Mouse (Mus musculus): ENCODE results near the gene Slc1a4. TPM values are rescaled to one million over a fixed set of nuclear protein-coding genes. Genes with fewer than 3 reads are reported as not detected.
A peak's percentile ranks its signal among the peaks of the same experiment; 100 is the strongest.

Gene Slc1a4
- polyA plus RNA-seq, 1 experiment, result 0.85 TPM

- Histone ChIP-seq H3K4me3 (ENCODE audit: extremely low read depth, insufficient read depth, insufficient read length) (no peak overlapping the region), H3K4me1 (ENCODE audit: control insufficient read depth, insufficient read depth, insufficient read length) (no peaks in the 10 kb centered on the region), H3K27ac (ENCODE audit: insufficient read depth, low read length) (no peak overlapping the region), H3K36me3 (ENCODE audit: control insufficient read depth, insufficient read depth, low read length) (no peaks in the 10 kb centered on the region), H3K27me3 (ENCODE audit: control insufficient read depth, insufficient read depth, low read length) (no peaks in the 10 kb centered on the region)
- WGBS, result 88% methylated on average over 8 of the region's 8 CpGs
- DNase-seq (ENCODE audit: low read depth in 1 of 2, low spot score in 2 of 2), result no peak
- TF ChIP-seq CTCF (IDR thresholded peaks at IDR 0.05; ENCODE audit: extremely low read depth, insufficient read depth, insufficient read length, insufficient replicate concordance) (no peak), POLR2A (IDR thresholded peaks at IDR 0.05; ENCODE audit: low read depth, low read length) (no peak)
Measured at GRCm38 (mm10) chr11:20313576-20313975, 18.9 kb downstream of the Slc1a4 start.

GRCm38 (mm10) chr11:20309044-20309443, 23.5 kb downstream of the Slc1a4 start:
- TF ChIP-seq POLR2A (IDR thresholded peaks at IDR 0.05; ENCODE audit: low read depth, low read length), result no peak
- no peak for TF ChIP-seq CTCF (IDR thresholded peaks at IDR 0.05; ENCODE audit: extremely low read depth, insufficient read depth, insufficient read length, insufficient replicate concordance)
- WGBS, result 88% methylated on average over 5 of the region's 5 CpGs
- Histone ChIP-seq H3K36me3 (ENCODE audit: control insufficient read depth, insufficient read depth, low read length) (no peaks in the 10 kb centered on the region), H3K4me3 (ENCODE audit: extremely low read depth, insufficient read depth, insufficient read length) (no peak overlapping the region), H3K27me3 (ENCODE audit: control insufficient read depth, insufficient read depth, low read length) (no peaks in the 10 kb centered on the region), H3K27ac (ENCODE audit: insufficient read depth, low read length) (no peak overlapping the region), H3K4me1 (ENCODE audit: control insufficient read depth, insufficient read depth, insufficient read length) (no peaks in the 10 kb centered on the region)
- DNase-seq (ENCODE audit: low read depth in 1 of 2, low spot score in 2 of 2), result no peak

GRCm38 (mm10) chr11:20307409-20307808, 25.1 kb downstream of the Slc1a4 start:
- 94% methylated on average over 3 of the region's 3 CpGs for WGBS

GRCm38 (mm10) chr11:20305641-20306040, 26.9 kb downstream of the Slc1a4 start:
- Histone ChIP-seq H3K4me3 (ENCODE audit: extremely low read depth, insufficient read depth, insufficient read length) (no peak overlapping the region), H3K27me3 (ENCODE audit: control insufficient read depth, insufficient read depth, low read length) (no peaks in the 10 kb centered on the region), H3K36me3 (ENCODE audit: control insufficient read depth, insufficient read depth, low read length) (no peaks in the 10 kb centered on the region), H3K4me1 (ENCODE audit: control insufficient read depth, insufficient read depth, insufficient read length) (no peaks in the 10 kb centered on the region), H3K27ac (ENCODE audit: insufficient read depth, low read length) (no peak overlapping the region)
- TF ChIP-seq CTCF (IDR thresholded peaks at IDR 0.05; ENCODE audit: extremely low read depth, insufficient read depth, insufficient read length, insufficient replicate concordance) (no peak), POLR2A (IDR thresholded peaks at IDR 0.05; ENCODE audit: low read depth, low read length) (no peak)
- 83% methylated on average over 1 of the region's 1 CpGs for WGBS
- no peak for DNase-seq (ENCODE audit: low read depth in 1 of 2, low spot score in 2 of 2)

More at GRCm38 (mm10) chr11:20307409-20307808, 25.1 kb downstream of the Slc1a4 start:
- no peaks in the 10 kb centered on the region for H3K27me3 ChIP-seq (ENCODE audit: control insufficient read depth, insufficient read depth, low read length)
- DNase-seq (ENCODE audit: low read depth in 1 of 2, low spot score in 2 of 2), result no peak
- no peak overlapping the region for H3K27ac ChIP-seq (ENCODE audit: insufficient read depth, low read length)
- H3K36me3 ChIP-seq (ENCODE audit: control insufficient read depth, insufficient read depth, low read length), result no peaks in the 10 kb centered on the region
- no peak for TF ChIP-seq POLR2A (IDR thresholded peaks at IDR 0.05; ENCODE audit: low read depth, low read length)
- no peak for TF ChIP-seq CTCF (IDR thresholded peaks at IDR 0.05; ENCODE audit: extremely low read depth, insufficient read depth, insufficient read length, insufficient replicate concordance)
- H3K4me3 ChIP-seq (ENCODE audit: extremely low read depth, insufficient read depth, insufficient read length), result no peak overlapping the region
- H3K4me1 ChIP-seq (ENCODE audit: control insufficient read depth, insufficient read depth, insufficient read length), result no peaks in the 10 kb centered on the region

GRCm38 (mm10) chr11:20304341-20304740, 28.2 kb downstream of the Slc1a4 start:
- WGBS, result 82% methylated on average over 6 of the region's 6 CpGs
- peak; percentile 43; the same call in 1 of the 2 replicates for TF ChIP-seq CTCF (IDR thresholded peaks at IDR 0.05; ENCODE audit: extremely low read depth, insufficient read depth, insufficient read length, insufficient replicate concordance)
- no peak for TF ChIP-seq POLR2A (IDR thresholded peaks at IDR 0.05; ENCODE audit: low read depth, low read length)
- no peaks in the 10 kb centered on the region for H3K36me3 ChIP-seq (ENCODE audit: control insufficient read depth, insufficient read depth, low read length)
- no peaks in the 10 kb centered on the region for H3K27me3 ChIP-seq (ENCODE audit: control insufficient read depth, insufficient read depth, low read length)
- H3K4me1 ChIP-seq (ENCODE audit: control insufficient read depth, insufficient read depth, insufficient read length), result no peaks in the 10 kb centered on the region
- DNase-seq (ENCODE audit: low read depth in 1 of 2, low spot score in 2 of 2), result no peak
- no peak overlapping the region for H3K27ac ChIP-seq (ENCODE audit: insufficient read depth, low read length)
- H3K4me3 ChIP-seq (ENCODE audit: extremely low read depth, insufficient read depth, insufficient read length), result no peak overlapping the region

- Histone ChIP-seq H3K4me3 (ENCODE audit: extremely low read depth, insufficient read depth, insufficient read length) (no peak overlapping the region), H3K27me3 (ENCODE audit: control insufficient read depth, insufficient read depth, low read length) (no peaks in the 10 kb centered on the region), H3K4me1 (ENCODE audit: control insufficient read depth, insufficient read depth, insufficient read length) (no peaks in the 10 kb centered on the region), H3K27ac (ENCODE audit: insufficient read depth, low read length) (no peak overlapping the region), H3K36me3 (ENCODE audit: control insufficient read depth, insufficient read depth, low read length) (no peaks in the 10 kb centered on the region)
- no peak for DNase-seq (ENCODE audit: low read depth in 1 of 2, low spot score in 2 of 2)
- 36% methylated on average over 4 of the region's 4 CpGs for WGBS
- TF ChIP-seq CTCF (IDR thresholded peaks at IDR 0.05; ENCODE audit: extremely low read depth, insufficient read depth, insufficient read length, insufficient replicate concordance) (no peak), POLR2A (IDR thresholded peaks at IDR 0.05; ENCODE audit: low read depth, low read length) (no peak)
Measured at GRCm38 (mm10) chr11:20301332-20301731, 31.2 kb downstream of the Slc1a4 start.

- DNase-seq (ENCODE audit: low read depth in 1 of 2, low spot score in 2 of 2), result no peak
- WGBS, result 52% methylated on average over 6 of the region's 6 CpGs
Measured at GRCm38 (mm10) chr11:20300850-20301249, 31.7 kb downstream of the Slc1a4 start.

More at GRCm38 (mm10) chr11:20300850-20301249, 31.7 kb downstream of the Slc1a4 start:
- Histone ChIP-seq H3K36me3 (ENCODE audit: control insufficient read depth, insufficient read depth, low read length) (no peaks in the 10 kb centered on the region), H3K4me3 (ENCODE audit: extremely low read depth, insufficient read depth, insufficient read length) (no peak overlapping the region), H3K27me3 (ENCODE audit: control insufficient read depth, insufficient read depth, low read length) (no peaks in the 10 kb centered on the region), H3K4me1 (ENCODE audit: control insufficient read depth, insufficient read depth, insufficient read length) (no peaks in the 10 kb centered on the region), H3K27ac (ENCODE audit: insufficient read depth, low read length) (no peak overlapping the region)
- TF ChIP-seq CTCF (IDR thresholded peaks at IDR 0.05; ENCODE audit: extremely low read depth, insufficient read depth, insufficient read length, insufficient replicate concordance) (no peak), POLR2A (IDR thresholded peaks at IDR 0.05; ENCODE audit: low read depth, low read length) (no peak)

Measured in spleen, adult 2 months (tissue).